Mouse (Mus musculus): ENCODE results near the gene Man2b2. TPM values are rescaled to one million over a fixed set of nuclear protein-coding genes. Genes with fewer than 3 reads are reported as not detected.

Man2b2 gene
- 12.2 and 12.9 TPM in 2 replicates for polyA plus RNA-seq (2015; fragmentation: Nextera tagmentation; extraction: Ambion mirVana)

GRCm38 (mm10) chr5:36829913-36830879 lies at the start of gene Man2b2:
TSS of gene Man2b2 (minus strand) at chr5:36830653.
- Histone ChIP-seq H3K9me3 (replicated peaks) (no peaks in the 10 kb centered on the region), H3K36me3 (0 out of 2 replicates have a peak, but pooled peaks cover 6% of the 10 kb centered on the region), H3K4me1 (peaks cover 13% of the 10 kb centered on the region), H3K27ac (peak within 1 kb of the TSS; percentile 38; the same call in 1 of the 2 replicates), H3K9ac (peak within 1 kb of the TSS; percentile 47), H3K4me2 (peak within 1 kb of the TSS; percentile 70), H3K27me3 (peaks cover 9% of the 10 kb centered on the region; the same call in 1 of the 2 replicates), H3K4me3 (replicated peaks) (peak within 1 kb of the TSS; percentile 52)
- ATAC-seq (replicated peaks; ENCODE audit: low FRiP score) = peak; percentile 90
- WGBS = 3% methylated on average over 46 of the region's 46 CpGs

- peaks cover 25% of the 10 kb centered on the region for H3K27me3 ChIP-seq
- H3K9ac ChIP-seq = no peak overlapping the region
- WGBS = 83% methylated on average over 4 of the region's 4 CpGs
- no peak overlapping the region for H3K4me2 ChIP-seq
- H3K9me3 ChIP-seq (replicated peaks) = no peaks in the 10 kb centered on the region
- H3K36me3 ChIP-seq = no peaks in the 10 kb centered on the region
- H3K27ac ChIP-seq = no peak overlapping the region
- no peaks in the 10 kb centered on the region for H3K4me1 ChIP-seq
- H3K4me3 ChIP-seq (replicated peaks) = no peak overlapping the region
- ATAC-seq (replicated peaks; ENCODE audit: low FRiP score) = no peak
Measured at GRCm38 (mm10) chr5:36878801-36879200, 48.3 kb upstream of the Man2b2 start.

GRCm38 (mm10) chr5:36877641-36878040 lies 47.2 kb upstream of the Man2b2 start:
- Histone ChIP-seq H3K9ac (no peak overlapping the region), H3K36me3 (no peaks in the 10 kb centered on the region), H3K4me1 (no peaks in the 10 kb centered on the region), H3K4me3 (replicated peaks) (no peak overlapping the region), H3K27me3 (peaks cover 35% of the 10 kb centered on the region), H3K4me2 (no peak overlapping the region), H3K27ac (no peak overlapping the region), H3K9me3 (replicated peaks) (no peaks in the 10 kb centered on the region)
- WGBS = 79% methylated on average over 2 of the region's 2 CpGs
- ATAC-seq (replicated peaks; ENCODE audit: low FRiP score) = no peak

- Histone ChIP-seq H3K9ac (no peak overlapping the region), H3K4me1 (no peaks in the 10 kb centered on the region), H3K27me3 (peaks cover 43% of the 10 kb centered on the region), H3K9me3 (replicated peaks) (no peaks in the 10 kb centered on the region), H3K27ac (no peak overlapping the region), H3K4me2 (no peak overlapping the region), H3K4me3 (replicated peaks) (no peak overlapping the region), H3K36me3 (no peaks in the 10 kb centered on the region)
- no peak for ATAC-seq (replicated peaks; ENCODE audit: low FRiP score)
- 65% methylated on average over 7 of the region's 7 CpGs for WGBS
Measured at GRCm38 (mm10) chr5:36876777-36877396, 46.4 kb upstream of the Man2b2 start.

- Histone ChIP-seq H3K9me3 (replicated peaks) (no peaks in the 10 kb centered on the region), H3K4me2 (no peak overlapping the region), H3K4me1 (no peaks in the 10 kb centered on the region), H3K4me3 (replicated peaks) (no peak overlapping the region), H3K36me3 (no peaks in the 10 kb centered on the region), H3K27me3 (peaks cover 52% of the 10 kb centered on the region), H3K9ac (no peak overlapping the region), H3K27ac (no peak overlapping the region)
- WGBS = 75% methylated on average over 4 of the region's 4 CpGs
- no peak for ATAC-seq (replicated peaks; ENCODE audit: low FRiP score)
Measured at GRCm38 (mm10) chr5:36875956-36876355, 45.5 kb upstream of the Man2b2 start.

GRCm38 (mm10) chr5:36870916-36871315 lies 40.5 kb upstream of the Man2b2 start:
- H3K9ac ChIP-seq = no peak overlapping the region
- no peaks in the 10 kb centered on the region for H3K9me3 ChIP-seq (replicated peaks)
- WGBS = 76% methylated on average over 6 of the region's 6 CpGs
- ATAC-seq (replicated peaks; ENCODE audit: low FRiP score) = no peak
- H3K4me1 ChIP-seq = peaks cover 23% of the 10 kb centered on the region
- no peak overlapping the region for H3K4me3 ChIP-seq (replicated peaks)
- no peak overlapping the region for H3K27ac ChIP-seq
- peaks cover 99% of the 10 kb centered on the region for H3K27me3 ChIP-seq
- no peak overlapping the region for H3K4me2 ChIP-seq
- no peaks in the 10 kb centered on the region for H3K36me3 ChIP-seq

GRCm38 (mm10) chr5:36869578-36870236 lies 39.3 kb upstream of the Man2b2 start:
- Histone ChIP-seq H3K27me3 (peaks cover 99% of the 10 kb centered on the region), H3K4me2 (peak overlapping the region; percentile 88), H3K4me1 (peaks cover 23% of the 10 kb centered on the region), H3K9ac (no peak overlapping the region; the same call in 1 of the 2 replicates), H3K27ac (no peak overlapping the region), H3K4me3 (replicated peaks) (peak overlapping the region; percentile 46), H3K36me3 (no peaks in the 10 kb centered on the region), H3K9me3 (replicated peaks) (no peaks in the 10 kb centered on the region)
- ATAC-seq (replicated peaks; ENCODE audit: low FRiP score) = 0 out of 2 replicates have a peak, but pooled peaks have one; percentile 23
- 0% methylated on average over 54 of the region's 56 CpGs for WGBS

GRCm38 (mm10) chr5:36869186-36869577 lies 38.7 kb upstream of the Man2b2 start:
- peak overlapping the region; percentile 46 for H3K4me3 ChIP-seq (replicated peaks)
- no peaks in the 10 kb centered on the region for H3K36me3 ChIP-seq
- WGBS = 1% methylated on average over 7 of the region's 7 CpGs
- H3K27me3 ChIP-seq = peaks cover 99% of the 10 kb centered on the region
- no peak overlapping the region for H3K27ac ChIP-seq
- no peaks in the 10 kb centered on the region for H3K9me3 ChIP-seq (replicated peaks)
- peak overlapping the region; percentile 88 for H3K4me2 ChIP-seq
- no peak overlapping the region for H3K9ac ChIP-seq
- H3K4me1 ChIP-seq = peaks cover 23% of the 10 kb centered on the region
- ATAC-seq (replicated peaks; ENCODE audit: low FRiP score) = no peak

GRCm38 (mm10) chr5:36868266-36869090 lies 38.0 kb upstream of the Man2b2 start, which contains the start of gene Ppp2r2c:
TSS of gene Ppp2r2c (plus strand) at chr5:36868513.
- Histone ChIP-seq H3K9me3 (replicated peaks) (no peaks in the 10 kb centered on the region), H3K36me3 (no peaks in the 10 kb centered on the region), H3K4me1 (peaks cover 23% of the 10 kb centered on the region), H3K9ac (peak within 1 kb of the TSS; percentile 26; the same call in 1 of the 2 replicates), H3K4me2 (peak within 1 kb of the TSS; percentile 88), H3K27me3 (peaks cover 99% of the 10 kb centered on the region), H3K27ac (no peak within 1 kb of the TSS), H3K4me3 (replicated peaks) (peak within 1 kb of the TSS; percentile 46)
- WGBS = under 1% methylated on average over 98 of the region's 108 CpGs
- ATAC-seq (replicated peaks; ENCODE audit: low FRiP score) = peak; percentile 33; the same call in 1 of the 2 replicates

- Histone ChIP-seq H3K27me3 (peaks cover 97% of the 10 kb centered on the region), H3K4me3 (replicated peaks) (no peak overlapping the region), H3K4me1 (peaks cover 23% of the 10 kb centered on the region), H3K4me2 (no peak overlapping the region), H3K9me3 (replicated peaks) (no peaks in the 10 kb centered on the region), H3K9ac (no peak overlapping the region), H3K27ac (no peak overlapping the region), H3K36me3 (no peaks in the 10 kb centered on the region)
- ATAC-seq (replicated peaks; ENCODE audit: low FRiP score) = no peak
- 7% methylated on average over 6 of the region's 6 CpGs for WGBS
Measured at GRCm38 (mm10) chr5:36867561-36867960, 37.1 kb upstream of the Man2b2 start.

- 71% methylated on average over 7 of the region's 7 CpGs for WGBS
- no peak overlapping the region for H3K4me3 ChIP-seq (replicated peaks)
- no peak overlapping the region for H3K9ac ChIP-seq
- H3K36me3 ChIP-seq = no peaks in the 10 kb centered on the region
- H3K27ac ChIP-seq = no peak overlapping the region
- no peaks in the 10 kb centered on the region for H3K9me3 ChIP-seq (replicated peaks)
- H3K27me3 ChIP-seq = peaks cover 90% of the 10 kb centered on the region
- no peak overlapping the region for H3K4me2 ChIP-seq
- peaks cover 23% of the 10 kb centered on the region for H3K4me1 ChIP-seq
- ATAC-seq (replicated peaks; ENCODE audit: low FRiP score) = no peak
Measured at GRCm38 (mm10) chr5:36866701-36867250, 36.3 kb upstream of the Man2b2 start.

Measured in kidney, embryonic 15.5 days (tissue).